Mouse (Mus musculus) right cerebral cortex, postnatal 25 days (tissue): ENCODE data around the gene Actg2.

Experiments used
- DNase-seq: peaks from one replicate; pipeline ENCODE4 v3.0.0; 2022

The Actg2 gene

GRCm38 (mm10) chr6:83510210-83510609 is 25.9 kb downstream of the Actg2 start:
- no peak for DNase-seq

- peak; percentile 56 for DNase-seq
These were observed 26.6 kb downstream of the Actg2 start for GRCm38 (mm10) chr6:83509442-83509841.

GRCm38 (mm10) chr6:83507168-83507546 is 28.9 kb downstream of the Actg2 start:
- no peak for DNase-seq

- DNase-seq, result peak; percentile 97
These were observed 29.6 kb downstream of the Actg2 start, which contains the start of gene Dguok for GRCm38 (mm10) chr6:83506258-83507167. Dguok (minus strand) TSS chr6:83506969.

- DNase-seq, result no peak
These were observed 30.5 kb downstream of the Actg2 start for GRCm38 (mm10) chr6:83505554-83505953.

GRCm38 (mm10) chr6:83503361-83503760 is 32.7 kb downstream of the Actg2 start:
- no peak for DNase-seq

- peak; percentile 56 for DNase-seq
These were observed 33.4 kb downstream of the Actg2 start for GRCm38 (mm10) chr6:83502656-83503055.

GRCm38 (mm10) chr6:83501524-83502310 is 34.3 kb downstream of the Actg2 start:
- no peak for DNase-seq

GRCm38 (mm10) chr6:83500462-83500861 is 35.6 kb downstream of the Actg2 start:
- DNase-seq, result no peak

GRCm38 (mm10) chr6:83499078-83499477 is 37.0 kb downstream of the Actg2 start:
- no peak for DNase-seq

GRCm38 (mm10) chr6:83496753-83497710 is 39.0 kb downstream of the Actg2 start:
- DNase-seq, result no peak

- DNase-seq, result no peak
These were observed 39.9 kb downstream of the Actg2 start for GRCm38 (mm10) chr6:83496009-83496752.

- no peak for DNase-seq
These were observed 45.4 kb downstream of the Actg2 start for GRCm38 (mm10) chr6:83490622-83491021.

GRCm38 (mm10) chr6:83488200-83488599 is 47.9 kb downstream of the Actg2 start:
- DNase-seq, result no peak

GRCm38 (mm10) chr6:83487298-83487697 is 48.8 kb downstream of the Actg2 start:
- DNase-seq, result no peak

- DNase-seq, result no peak
These were observed 50.2 kb downstream of the Actg2 start for GRCm38 (mm10) chr6:83485854-83486253.

- DNase-seq, result no peak
These were observed 52.3 kb downstream of the Actg2 start for GRCm38 (mm10) chr6:83483776-83484175.

- DNase-seq, result no peak
These were observed 53.5 kb downstream of the Actg2 start for GRCm38 (mm10) chr6:83482418-83483085.

GRCm38 (mm10) chr6:83480019-83480655 is 55.9 kb downstream of the Actg2 start:
- no peak for DNase-seq

GRCm38 (mm10) chr6:83479193-83479592 is 56.9 kb downstream of the Actg2 start:
- no peak for DNase-seq

GRCm38 (mm10) chr6:83478628-83479027 is 57.4 kb downstream of the Actg2 start:
- no peak for DNase-seq
